Mouse (Mus musculus) cortical plate, adult 2 months (tissue): Measurements from ENCODE around the gene Spryd4.
"Not testable (repeated sequence)": the region's sequence is repeated elsewhere in the genome, so short reads cannot be mapped to it uniquely, and the experiment has no call there.

Source experiments
- CTCF ChIP-seq: fragments of 200-500 bp; IDR thresholded peaks from 2 replicates; pipeline ENCODE4 v1.5.1; 2011; ENCODE audit warnings: mild to moderate bottlenecking, control low read depth, low read length; ENCODE audit not compliant: insufficient read depth; ENCODE audit errors: extremely low read depth
- POLR2A ChIP-seq: fragments of 200-500 bp; IDR thresholded peaks from 2 replicates; pipeline ENCODE4 v1.6.1; 2011; ENCODE audit warnings: mild to moderate bottlenecking, low read length, control low read depth; ENCODE audit not compliant: insufficient read depth; ENCODE audit errors: extremely low read depth

DNA sequence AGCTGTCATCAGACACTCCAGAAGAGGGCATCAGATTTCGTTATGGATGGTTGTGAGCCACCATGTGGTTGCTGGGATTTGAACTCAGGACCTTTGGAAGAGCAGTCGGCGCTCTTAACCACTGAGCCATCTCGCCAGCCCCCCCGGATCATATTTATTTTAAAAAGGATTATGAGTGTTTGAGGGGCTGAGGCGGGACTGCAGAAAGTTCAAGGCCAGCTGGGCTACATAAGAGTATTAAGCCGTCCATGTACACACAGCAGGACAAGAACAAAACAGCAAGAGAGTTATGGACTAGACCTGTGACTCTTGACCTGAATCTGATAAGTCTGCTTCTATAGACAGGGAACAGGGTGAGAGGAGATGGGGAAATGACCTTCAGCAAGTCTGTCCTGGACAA, 48.8 kb upstream of the Spryd4 start:
- not testable (repeated sequence) for TF ChIP-seq POLR2A, CTCF
